Mouse (Mus musculus) gastrocnemius, postnatal 14 days (tissue): ENCODE results near the gene Srms. TPM values are rescaled to one million over a fixed set of nuclear protein-coding genes. Genes with fewer than 3 reads are reported as not detected.
"Not testable (repeated sequence)": the region's sequence is repeated elsewhere in the genome, so short reads cannot be mapped to it uniquely, and the experiment has no call there.

Source experiments
- DNase-seq: peaks from one replicate; pipeline ENCODE4 v3.0.0; 2021; ENCODE audit warnings: mixed read lengths
- intact Hi-C: fragments of 180-260 bp; cut with DNase I; formaldehyde crosslinking; loops from one replicate; pipeline ENCODE4 v1.15.1; 2025; ENCODE audit warnings: low total_unique reads
- total RNA-seq, 2 experiments: library from RNA; stranded (reverse); gene quantifications; 2 replicates each; pipeline ENCODE4 v1.2.3; 2021

Gene Srms
- total RNA-seq, 2 experiments from 2014 or later: 0.10 to 0.18 TPM

- no peak for DNase-seq
- intact Hi-C loops: no loop called here
Measured at GRCm38 (mm10) chr2:181224994-181225393, 12.0 kb upstream of the Srms start.

DNA sequence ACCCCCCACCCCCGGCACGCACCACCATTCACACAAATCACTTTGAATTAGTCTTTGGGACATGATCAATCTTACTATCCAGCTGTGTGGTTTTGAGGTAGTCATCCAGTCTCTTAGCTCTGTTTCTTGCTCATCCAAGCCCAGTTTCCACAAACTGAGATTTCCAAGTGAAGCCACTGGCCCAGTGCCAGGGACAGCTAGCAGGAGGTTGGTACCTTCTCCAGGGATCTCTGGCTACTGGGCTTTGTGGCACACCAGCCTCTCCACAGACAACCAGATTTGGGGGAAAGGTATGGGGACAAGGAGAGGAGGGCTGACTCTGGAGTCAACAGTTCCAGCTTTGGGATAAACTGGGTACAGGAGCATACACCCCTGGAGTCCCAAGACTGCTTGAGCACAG lies 7.4 kb upstream of the Srms start:
- intact Hi-C loops: no loop called here
- DNase-seq: no peak

GRCm38 (mm10) chr2:181219538-181220216 lies 6.7 kb upstream of the Srms start, which contains the start of gene Fndc11:
TSS of gene Fndc11 (plus strand) at chr2:181220013.
- peak; percentile 75 for DNase-seq
- intact Hi-C loops: no loop called here

DNA sequence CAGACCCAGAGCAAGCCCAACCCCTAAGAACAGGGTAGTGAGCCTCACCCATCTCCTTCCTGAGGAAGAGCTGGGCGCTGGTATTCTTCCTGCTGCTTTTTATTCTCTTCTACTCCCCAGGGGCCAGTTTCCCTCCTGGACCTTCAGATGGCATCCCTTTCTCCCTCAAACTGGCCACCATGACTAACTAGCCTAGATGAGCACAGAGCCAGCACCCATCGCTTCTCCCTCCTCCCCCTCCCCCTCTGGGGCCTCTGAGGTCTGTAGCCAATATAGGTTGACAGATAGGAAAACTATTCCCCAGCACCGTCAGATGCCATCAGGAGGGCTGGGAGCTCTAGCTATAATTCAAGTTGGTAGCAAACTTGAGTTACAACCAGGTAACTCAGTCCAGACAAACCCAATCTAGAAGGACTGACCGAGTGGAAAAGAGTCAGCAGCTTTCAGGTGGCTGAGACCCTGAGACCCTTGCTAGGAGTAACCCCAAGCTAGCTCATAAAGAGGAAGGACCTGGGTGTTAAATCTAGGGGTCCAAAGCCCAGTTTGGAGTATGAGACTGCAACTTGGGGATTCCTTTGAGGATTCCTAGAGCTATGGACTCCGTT lies 6.0 kb upstream of the Srms start:
- intact Hi-C loops: no loop called here
- DNase-seq: no peak

- no peak for DNase-seq
- intact Hi-C loops: no loop called here
Measured at GRCm38 (mm10) chr2:181216037-181216436, 3.1 kb upstream of the Srms start.

DNA sequence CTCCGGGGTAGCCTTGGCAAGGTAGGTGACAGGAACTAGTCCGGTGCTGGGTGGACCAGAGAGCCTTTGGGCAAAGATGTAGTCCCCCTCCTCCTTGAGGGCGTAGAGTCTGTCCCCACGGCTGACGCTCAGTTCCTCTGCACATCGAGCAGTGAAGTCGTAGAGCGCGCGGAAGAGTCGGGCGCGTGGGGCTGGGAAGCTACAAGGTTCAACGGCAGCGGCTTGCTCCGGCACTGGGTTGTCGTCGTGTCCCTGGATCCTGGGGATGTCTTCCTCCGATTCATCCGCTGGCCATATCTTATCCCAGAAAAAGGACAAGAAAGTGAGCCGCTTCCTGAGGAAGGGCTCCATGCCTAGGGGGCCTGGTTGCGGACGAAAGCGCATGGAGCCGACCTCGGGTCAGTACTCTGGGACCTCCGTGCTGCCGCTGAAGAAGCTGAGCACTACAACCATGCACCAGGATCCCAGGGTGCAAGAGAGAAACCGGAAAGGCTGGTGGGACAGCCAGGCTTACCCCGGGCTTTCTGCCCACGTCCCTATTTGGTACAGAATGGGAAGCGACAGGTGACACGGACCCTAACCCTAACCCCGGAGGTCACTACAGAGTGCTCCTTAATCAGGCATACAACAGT lies 480 bp downstream of the Srms start:
- intact Hi-C loops: no loop called here
- no peak for DNase-seq

DNA sequence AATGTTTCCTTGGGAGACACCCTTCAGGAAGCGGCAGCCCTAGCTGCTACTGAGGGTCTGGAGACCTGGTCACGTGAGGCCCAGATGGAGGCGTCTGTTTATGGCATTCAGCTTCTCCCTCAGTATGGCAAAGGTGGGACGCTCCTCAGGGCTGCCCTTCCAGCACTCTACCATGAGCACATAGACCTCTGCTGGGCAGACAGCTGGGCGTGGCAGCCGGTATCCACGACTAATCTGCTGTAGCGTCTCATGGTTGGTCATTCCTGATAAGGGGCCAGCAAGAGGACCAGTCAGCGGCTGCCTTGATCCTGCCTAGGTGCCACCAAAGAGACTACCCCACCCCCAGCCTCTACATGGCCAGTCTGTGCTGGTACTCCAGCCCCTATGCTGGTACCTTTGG lies 6.9 kb downstream of the Srms start:
- intact Hi-C loops: no loop called here
- DNase-seq: no peak

GRCm38 (mm10) chr2:181205678-181206077 lies 7.3 kb downstream of the Srms start:
- no peak for DNase-seq
- intact Hi-C loops: no loop called here

- DNase-seq: no peak
- intact Hi-C loops: no loop called here
Measured at GRCm38 (mm10) chr2:181202886-181203285, 10.1 kb downstream of the Srms start.

- no peak for DNase-seq
Measured at GRCm38 (mm10) chr2:181202422-181202821, 10.6 kb downstream of the Srms start, which contains the start of gene Ptk6. TSS of gene Ptk6 (minus strand) at chr2:181202789.

DNA sequence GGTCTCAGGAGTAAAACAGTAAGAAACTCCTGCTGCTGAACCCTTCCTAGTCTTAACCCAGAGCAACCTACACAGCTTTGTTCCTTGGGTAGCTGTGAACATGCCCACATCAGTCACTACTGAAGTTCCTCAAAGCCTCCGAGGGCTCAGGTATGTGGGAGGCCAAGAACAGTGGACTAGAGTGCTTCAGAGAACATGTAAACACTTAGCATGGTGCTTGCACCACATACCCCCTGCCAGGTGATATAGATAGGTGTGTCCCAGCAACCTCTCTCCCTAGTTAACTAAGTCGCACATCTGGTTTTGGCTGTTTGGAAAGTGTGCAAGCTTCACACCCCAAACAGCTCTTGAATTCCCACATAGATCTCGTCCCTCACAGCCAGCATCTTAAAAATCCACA lies 11.4 kb downstream of the Srms start:
- no peak for DNase-seq
- intact Hi-C loops: no loop called here

More at GRCm38 (mm10) chr2:181202422-181202821, 10.6 kb downstream of the Srms start, which contains the start of gene Ptk6:
- intact Hi-C loops: no loop called here

DNA sequence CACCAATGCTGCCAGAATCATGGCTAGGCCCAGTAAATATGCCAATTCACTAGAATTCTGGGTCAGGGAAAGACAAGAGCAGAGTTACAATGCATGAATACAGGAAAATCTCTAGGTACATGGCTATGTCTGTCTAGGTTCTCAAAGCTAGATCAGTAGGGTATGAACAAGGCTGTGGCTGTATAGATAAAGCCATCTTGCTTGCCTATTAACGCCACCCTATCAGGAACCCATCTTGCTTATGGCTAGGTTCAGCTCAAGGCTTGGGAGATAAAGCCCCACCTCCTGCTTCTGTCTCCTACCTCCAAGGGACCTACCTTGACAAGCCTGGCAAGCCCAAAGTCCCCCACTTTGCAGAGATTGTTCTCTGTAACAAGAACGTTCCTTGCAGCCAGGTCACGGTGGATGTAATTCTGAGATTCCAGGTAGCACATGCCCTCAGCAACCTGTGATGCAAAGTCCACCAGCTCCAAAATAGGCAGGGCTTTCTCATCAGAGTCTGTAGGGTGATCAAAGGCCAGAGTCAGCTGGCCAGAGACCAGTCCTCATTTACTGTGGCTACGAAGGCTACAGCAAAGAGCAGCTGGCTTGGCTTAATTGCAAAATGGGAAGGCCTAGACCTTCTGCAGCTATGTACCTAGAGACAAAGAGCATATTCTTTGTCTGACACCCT lies 16.2 kb downstream of the Srms start:
- intact Hi-C loops: no loop called here

GRCm38 (mm10) chr2:181193044-181193443 lies 19.9 kb downstream of the Srms start:
- DNase-seq: no peak
- intact Hi-C loops: no loop called here

More for the DNA sequence above, 16.2 kb downstream of the Srms start:
- no peak for DNase-seq

- no peak for DNase-seq
- intact Hi-C loops: no loop called here
Measured at GRCm38 (mm10) chr2:181191936-181192335, 21.0 kb downstream of the Srms start.

DNA sequence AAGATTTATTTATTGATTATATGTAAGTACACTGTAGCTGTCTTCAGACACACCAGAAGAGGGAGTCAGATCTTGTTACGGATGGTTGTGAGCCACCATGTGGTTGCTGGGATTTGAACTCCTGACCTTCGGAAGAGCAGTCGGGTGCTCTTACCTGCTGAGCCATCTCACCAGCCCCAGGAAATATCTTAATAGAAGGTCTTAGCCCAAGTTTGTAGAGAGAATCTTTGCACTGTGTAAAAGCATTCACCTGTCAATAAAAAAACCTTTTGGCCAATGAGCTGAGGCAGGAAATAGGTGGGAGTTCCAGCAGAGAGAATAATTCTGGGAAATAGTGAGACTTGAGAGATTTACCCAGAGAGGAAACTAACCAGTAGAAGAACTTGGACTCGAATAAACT lies 21.6 kb downstream of the Srms start:
- intact Hi-C loops: not testable (repeated sequence)

DNA sequence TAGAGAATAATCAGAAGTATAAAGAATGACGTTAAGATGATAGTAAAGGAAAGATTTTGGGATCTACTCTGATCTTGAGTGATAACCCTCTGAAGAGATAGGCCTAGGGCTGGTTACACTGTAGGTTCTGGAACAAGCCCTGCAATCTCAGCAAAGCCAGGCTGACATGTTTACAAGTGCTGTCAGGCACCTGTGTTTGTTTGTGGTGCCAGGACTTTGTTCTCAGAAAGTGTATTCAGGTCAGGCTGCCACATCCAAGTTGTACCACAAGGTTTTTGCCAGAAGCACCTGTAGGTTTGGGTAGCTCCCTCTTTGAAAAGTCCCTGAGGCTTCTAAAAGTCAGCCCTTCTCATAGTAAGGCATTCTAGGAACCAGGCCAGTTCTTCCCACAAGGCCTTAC lies 23.7 kb downstream of the Srms start:
- intact Hi-C loops: no loop called here
- DNase-seq: no peak

More for the DNA sequence above, 21.6 kb downstream of the Srms start:
- DNase-seq: not testable (repeated sequence)

DNA sequence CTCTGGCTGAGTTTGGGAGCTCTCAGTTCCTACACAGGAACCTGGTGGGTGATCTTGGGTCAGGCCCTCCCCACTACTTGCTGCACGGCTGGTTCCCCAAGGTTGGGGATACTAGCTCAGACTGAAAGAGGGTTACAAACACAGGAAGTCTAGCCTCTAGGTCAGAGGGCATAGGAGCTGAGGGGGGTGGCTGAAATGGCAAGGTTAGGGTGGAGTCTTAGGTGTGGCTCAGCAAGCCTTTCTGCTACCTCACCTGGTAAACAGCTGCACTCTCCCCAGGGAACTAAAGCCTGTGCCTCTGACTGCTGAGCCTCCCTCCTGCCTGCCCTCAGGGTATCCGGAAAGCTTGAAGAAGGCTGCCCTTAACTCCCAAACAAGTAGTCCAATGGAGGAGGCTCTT lies 24.3 kb downstream of the Srms start:
- no peak for DNase-seq
- intact Hi-C loops: no loop called here

DNA sequence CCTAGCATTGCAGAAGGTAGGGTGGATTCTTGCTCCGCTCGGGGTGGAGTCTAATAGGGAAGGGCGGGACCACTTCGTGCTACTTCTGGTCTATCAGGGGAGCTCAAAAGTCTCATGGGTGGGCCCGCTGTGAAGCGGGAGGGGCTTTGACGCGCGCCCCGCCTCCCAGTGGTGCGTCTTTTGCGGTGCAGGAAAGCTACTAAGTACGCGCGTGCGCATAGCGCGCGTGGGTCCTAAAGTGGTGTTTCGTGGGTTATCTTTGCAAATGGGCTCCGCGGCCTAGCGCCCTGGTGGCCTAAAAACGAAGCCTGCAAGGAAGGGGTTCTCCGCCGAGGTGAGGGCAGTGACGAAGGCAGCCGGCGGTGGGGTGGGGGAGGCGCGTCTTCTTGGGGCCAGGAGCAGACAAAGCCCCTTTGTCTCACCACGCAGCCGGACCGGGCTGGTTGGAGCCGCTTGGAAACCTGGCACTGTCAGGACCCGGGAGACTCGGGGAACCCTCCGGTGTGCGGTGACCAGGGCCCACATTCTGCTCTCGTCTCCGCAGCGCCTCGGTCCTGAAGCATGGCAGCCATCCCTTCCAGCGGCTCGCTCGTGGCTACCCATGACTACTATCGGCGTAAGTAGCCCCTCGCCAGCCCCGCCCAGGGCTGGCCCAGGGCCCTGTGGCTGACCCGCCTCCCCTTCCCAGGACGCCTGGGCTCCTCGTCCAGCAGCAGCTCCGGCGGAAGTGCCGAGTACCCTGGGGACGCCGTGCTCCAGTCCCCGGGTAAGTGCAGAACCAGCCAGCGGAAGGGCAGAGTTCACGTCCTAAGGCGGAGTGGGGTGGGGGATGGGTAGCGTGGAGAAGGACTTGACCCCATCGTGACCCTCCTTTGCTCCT lies 25.6 kb downstream of the Srms start, which contains the start of gene Ppdpf:
Gene Ppdpf, plus strand, starts transcription at position 127 of the 880 bp plus-strand sequence.
- intact Hi-C loops: no loop called here

DNA sequence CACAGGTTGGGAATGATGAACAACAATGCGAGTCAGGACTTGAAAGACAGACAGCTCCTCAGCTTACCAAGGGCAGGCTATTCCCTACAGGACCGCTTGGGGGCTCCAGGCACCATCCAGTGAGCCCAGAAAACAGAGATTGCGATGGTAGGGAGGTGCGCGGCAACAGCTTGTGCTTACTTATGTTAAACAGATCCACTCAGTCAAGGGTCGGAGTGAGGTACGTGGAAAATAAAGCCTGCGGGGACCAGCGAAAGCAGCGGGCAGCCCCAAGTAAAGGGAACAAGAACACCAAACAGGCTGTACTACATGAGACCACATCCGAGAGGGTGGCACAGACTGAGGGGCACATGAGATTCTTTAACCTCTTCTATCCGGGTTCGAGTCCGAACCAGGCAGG lies 26.4 kb downstream of the Srms start:
- DNase-seq: peak; percentile 80
- intact Hi-C loops: no loop called here

More for the DNA sequence above, 25.6 kb downstream of the Srms start, which contains the start of gene Ppdpf:
- peak; percentile 91 for DNase-seq
